Mouse (Mus musculus) effector memory CD4-positive, alpha-beta T cell, adult 7 months (primary cell): Measurements from ENCODE around the gene Dusp13. TPM values are rescaled to one million over a fixed set of nuclear protein-coding genes. Genes with fewer than 3 reads are reported as not detected.

ENCODE experiments used
- polyA plus RNA-seq: library from polyadenylated mRNA; unstranded; fragments of 100-300 nt; shearing (Covaris generic); gene quantifications from one replicate; pipeline ENCODE4 v1.2.1, GENCODE M21; 2017

The Dusp13 gene
- polyA plus RNA-seq = not detected

GRCm38 (mm10) chr14:21750881-21751542 is at the start of gene Dusp13:
Gene Dusp13, minus strand, starts transcription at chr14:21751181.

GRCm38 (mm10) chr14:21750008-21750880 is 737 bp downstream of the Dusp13 start, which contains the start of gene Samd8:
Gene Samd8, plus strand, starts transcription at chr14:21750531.

GRCm38 (mm10) chr14:21714486-21714885 is 36.5 kb downstream of the Dusp13 start, which contains the start of gene Dupd1:
Gene Dupd1, minus strand, starts transcription at chr14:21714576.

Other genes starting within 250 kb of the Dusp13 start
- gene Dupd1, start 36.6 kb downstream of the Dusp13 start, polyA plus RNA-seq = not detected
- gene Samd8, start 650 bp downstream of the Dusp13 start, polyA plus RNA-seq = 29.0 TPM
- 108 TPM for gene Vdac2, start 74.1 kb upstream of the Dusp13 start, polyA plus RNA-seq
- gene Comtd1, start 97.8 kb upstream of the Dusp13 start, polyA plus RNA-seq = 14.1 TPM
- gene Zfp503, start 238.4 kb upstream of the Dusp13 start, polyA plus RNA-seq = not detected